Mouse (Mus musculus): ENCODE results near the gene Ppp2r1b.

GRCm38 (mm10) chr9:50867015-50867414, 21.9 kb downstream of the Ppp2r1b start:
- no peak for TF ChIP-seq POLR2A (IDR thresholded peaks at IDR 0.05; ENCODE audit: extremely low read depth, insufficient read depth, low read length)
- no peak for TF ChIP-seq CTCF (IDR thresholded peaks at IDR 0.05; ENCODE audit: low read depth, low read length)

Measured in liver, adult 2 months (tissue).